ENCODE assay signal across 14 mouse cellular contexts in genomic region chr11:24613529-24613928, GRCm38 (mm10).
"Had no signal": no experiment of that assay in that cellular context is flagged by ENCODE, and none has a peak within 500 bp of the region (broad histone marks: within the 10 kb centered on the region; RNA-seq: fewer than 3 reads in every experiment).

No protein-coding gene starts in this region.

- DNase-seq: kidney, postnatal 25 days; lung, embryonic 14.5 days; lung, postnatal 10 days; spleen, adult 18-20 months; thymus, adult 18-20 months; thymus, postnatal 14 days had no signal

- H3K36me3 ChIP-seq: limb, embryonic 15.5 days; liver, embryonic 12.5 days; midbrain, embryonic 15.5 days; neural tube, embryonic 12.5 days had no signal

- H3K4me3 ChIP-seq: left cerebral cortex, adult 2 months; limb, embryonic 15.5 days; liver, embryonic 12.5 days; megakaryocyte, embryonic 14.5 days; midbrain, embryonic 15.5 days; neural tube, embryonic 12.5 days had no signal

- H3K9ac ChIP-seq: limb, embryonic 15.5 days; liver, embryonic 12.5 days; lung, embryonic 14.5 days; midbrain, embryonic 15.5 days; neural tube, embryonic 12.5 days had no signal

- H3K4me2 ChIP-seq: limb, embryonic 15.5 days; liver, embryonic 12.5 days; lung, embryonic 14.5 days; midbrain, embryonic 11.5 days; midbrain, embryonic 15.5 days; neural tube, embryonic 12.5 days had no signal

- ATAC-seq: liver, embryonic 12.5 days; midbrain, embryonic 15.5 days had no signal

- H3K27me3 ChIP-seq: limb, embryonic 15.5 days; liver, embryonic 12.5 days; megakaryocyte, embryonic 14.5 days; midbrain, embryonic 15.5 days; neural tube, embryonic 12.5 days had no signal

- H3K9me3 ChIP-seq: limb, embryonic 15.5 days; liver, embryonic 12.5 days; megakaryocyte, embryonic 14.5 days; midbrain, embryonic 15.5 days; neural tube, embryonic 12.5 days had no signal

- H3K4me1 ChIP-seq: limb, embryonic 15.5 days; liver, embryonic 12.5 days; megakaryocyte, embryonic 14.5 days; midbrain, embryonic 15.5 days; neural tube, embryonic 12.5 days had no signal

- H3K27ac ChIP-seq: left cerebral cortex, adult 2 months; limb, embryonic 15.5 days; liver, embryonic 12.5 days; macrophage; midbrain, embryonic 15.5 days; neural tube, embryonic 12.5 days had no signal
